Mouse (Mus musculus): ENCODE results near the gene Tssk6.

GRCm38 (mm10) chr8:69877992-69878391, 24.0 kb upstream of the Tssk6 start:
- TF ChIP-seq CTCF (IDR thresholded peaks at IDR 0.05; ENCODE audit: borderline replicate concordance, control insufficient read depth, extremely low read depth, insufficient read depth, low read length, poor library complexity) (no peak), POLR2A (IDR thresholded peaks at IDR 0.05; ENCODE audit: control insufficient read depth, extremely low read depth, insufficient read depth, low read length, poor library complexity) (no peak)
